Mouse (Mus musculus): ENCODE measurements around the gene Bcas1. TPM values are rescaled to one million over a fixed set of nuclear protein-coding genes. Genes with fewer than 3 reads are reported as not detected.

Bcas1 gene
- polyA plus RNA-seq, 1 experiment = 0.32 TPM

DNA sequence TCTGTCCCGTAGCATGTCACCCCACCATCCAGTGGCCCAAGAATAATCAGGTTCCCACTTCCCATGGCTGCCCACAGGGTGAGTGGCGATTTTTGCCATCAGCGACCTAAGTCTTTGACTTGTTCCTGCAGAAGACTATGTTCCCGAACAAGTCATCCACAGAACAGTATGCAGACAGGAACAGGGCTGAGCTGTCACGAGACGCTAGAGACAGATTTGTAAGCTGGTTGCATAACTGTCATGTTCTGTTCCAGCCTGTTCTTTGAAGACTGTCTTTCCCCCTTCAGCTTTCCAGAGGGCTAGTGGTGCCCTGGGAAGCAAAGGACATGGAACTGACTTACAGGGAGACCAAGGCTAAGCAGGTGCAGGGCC, 116.7 kb downstream of the Bcas1 start:
- peaks cover 18% of the 10 kb centered on the region for H3K4me1 ChIP-seq (replicated peaks; ENCODE audit: control insufficient read depth, insufficient read depth, low read length)
- TF ChIP-seq POLR2A (IDR thresholded peaks at IDR 0.05; ENCODE audit: control insufficient read depth, extremely low read depth, insufficient read depth, low read length, poor library complexity) = no peak
- no peak for TF ChIP-seq CTCF (IDR thresholded peaks at IDR 0.05; ENCODE audit: borderline replicate concordance, control insufficient read depth, extremely low read depth, insufficient read depth, low read length, poor library complexity)
- H3K4me3 ChIP-seq (ENCODE audit: control insufficient read depth, insufficient read depth, low read length) = no peak overlapping the region
- no peak for DNase-seq
- no peaks in the 10 kb centered on the region for H3K36me3 ChIP-seq (ENCODE audit: control insufficient read depth, insufficient read depth, low read length)
- 80% methylated on average over 6 of the region's 6 CpGs for WGBS
- H3K27ac ChIP-seq (ENCODE audit: control insufficient read depth, insufficient read depth, low read length) = no peak overlapping the region
- H3K27me3 ChIP-seq (ENCODE audit: control insufficient read depth, insufficient read depth, low read length) = no peaks in the 10 kb centered on the region

DNA sequence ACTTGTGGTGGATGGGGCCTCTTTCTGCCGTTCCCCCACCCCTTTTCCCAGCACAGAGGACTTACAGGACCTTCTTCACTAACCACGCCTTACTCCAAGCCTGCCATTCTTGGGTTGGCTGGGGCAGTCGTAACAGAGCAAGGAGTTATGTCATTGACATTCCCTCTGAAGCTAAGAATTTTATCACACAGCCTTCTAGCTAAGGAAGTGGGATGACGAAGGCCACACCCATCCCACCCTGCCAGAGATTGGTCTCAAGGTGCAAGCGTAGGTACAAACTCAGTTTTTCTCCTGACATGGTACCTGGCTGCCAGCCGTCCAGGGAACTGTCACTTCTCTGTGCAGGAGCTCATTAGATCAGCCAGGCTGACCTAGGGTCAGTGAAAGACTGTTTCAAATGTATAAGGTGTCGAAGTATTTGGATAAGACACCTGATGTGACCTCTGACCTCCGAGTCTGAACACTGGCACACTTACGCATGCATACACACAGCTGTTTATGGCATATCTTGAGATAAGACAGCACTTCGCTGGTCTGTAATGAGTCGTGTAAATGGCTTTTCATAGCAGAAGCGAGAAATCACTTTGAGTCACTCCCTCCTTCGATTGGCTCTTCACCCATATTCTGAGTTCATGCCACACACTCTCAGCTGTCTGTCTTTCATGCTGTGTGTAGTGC, 117.2 kb downstream of the Bcas1 start:
- peaks cover 18% of the 10 kb centered on the region for H3K4me1 ChIP-seq (replicated peaks; ENCODE audit: control insufficient read depth, insufficient read depth, low read length)
- H3K36me3 ChIP-seq (ENCODE audit: control insufficient read depth, insufficient read depth, low read length) = no peaks in the 10 kb centered on the region
- no peak for TF ChIP-seq POLR2A (IDR thresholded peaks at IDR 0.05; ENCODE audit: control insufficient read depth, extremely low read depth, insufficient read depth, low read length, poor library complexity)
- no peak for TF ChIP-seq CTCF (IDR thresholded peaks at IDR 0.05; ENCODE audit: borderline replicate concordance, control insufficient read depth, extremely low read depth, insufficient read depth, low read length, poor library complexity)
- no peaks in the 10 kb centered on the region for H3K27me3 ChIP-seq (ENCODE audit: control insufficient read depth, insufficient read depth, low read length)
- 92% methylated on average over 13 of the region's 13 CpGs for WGBS
- H3K27ac ChIP-seq (ENCODE audit: control insufficient read depth, insufficient read depth, low read length) = no peak overlapping the region
- no peak for DNase-seq
- no peak overlapping the region for H3K4me3 ChIP-seq (ENCODE audit: control insufficient read depth, insufficient read depth, low read length)

GRCm38 (mm10) chr2:170308966-170309365, 118.7 kb downstream of the Bcas1 start:
- no peak overlapping the region for H3K27ac ChIP-seq (ENCODE audit: control insufficient read depth, insufficient read depth, low read length)
- no peak overlapping the region for H3K4me3 ChIP-seq (ENCODE audit: control insufficient read depth, insufficient read depth, low read length)
- no peak for DNase-seq
- H3K36me3 ChIP-seq (ENCODE audit: control insufficient read depth, insufficient read depth, low read length) = no peaks in the 10 kb centered on the region
- H3K4me1 ChIP-seq (replicated peaks; ENCODE audit: control insufficient read depth, insufficient read depth, low read length) = peaks cover 18% of the 10 kb centered on the region
- no peaks in the 10 kb centered on the region for H3K27me3 ChIP-seq (ENCODE audit: control insufficient read depth, insufficient read depth, low read length)
- 94% methylated on average over 9 of the region's 9 CpGs for WGBS
- TF ChIP-seq POLR2A (IDR thresholded peaks at IDR 0.05; ENCODE audit: control insufficient read depth, extremely low read depth, insufficient read depth, low read length, poor library complexity) = no peak
- no peak for TF ChIP-seq CTCF (IDR thresholded peaks at IDR 0.05; ENCODE audit: borderline replicate concordance, control insufficient read depth, extremely low read depth, insufficient read depth, low read length, poor library complexity)

DNA sequence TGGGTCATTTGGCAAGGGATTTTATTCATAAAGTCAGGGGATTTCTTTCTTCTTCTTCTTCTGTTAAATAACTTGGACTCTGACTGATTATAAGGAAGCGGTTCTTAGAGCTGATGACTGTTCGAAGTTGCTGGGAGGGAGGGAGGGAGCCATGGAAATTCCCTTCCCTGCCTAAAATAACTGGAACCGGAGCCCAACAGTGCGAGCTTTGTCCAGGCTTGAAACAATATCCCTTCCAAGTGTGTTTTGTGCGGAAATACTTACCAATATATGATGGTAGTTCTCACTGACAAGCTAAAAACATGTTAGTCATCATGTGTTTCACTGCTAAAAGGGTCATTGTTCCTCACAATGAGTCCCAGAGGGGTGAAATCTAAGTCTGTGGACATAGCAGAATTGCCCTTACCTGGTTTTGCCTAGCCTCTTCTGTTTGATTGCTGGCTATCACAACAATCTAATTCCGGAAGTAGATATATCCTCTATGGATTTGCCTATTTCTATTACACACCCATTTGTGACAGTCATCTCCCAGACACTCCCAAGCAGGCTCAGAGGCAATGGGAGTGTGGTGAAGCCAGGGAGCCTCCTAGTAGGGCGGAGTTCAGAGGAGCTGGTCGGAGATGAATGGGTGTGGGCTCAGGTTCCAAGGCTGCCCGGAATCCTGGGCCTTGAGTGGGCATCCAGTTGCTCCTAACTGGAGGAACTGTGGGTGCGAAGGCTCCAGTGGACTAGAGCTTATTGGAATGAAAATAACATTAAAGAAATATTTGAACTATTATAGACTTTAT, 119.4 kb downstream of the Bcas1 start:
- no peak for TF ChIP-seq CTCF (IDR thresholded peaks at IDR 0.05; ENCODE audit: borderline replicate concordance, control insufficient read depth, extremely low read depth, insufficient read depth, low read length, poor library complexity)

DNA sequence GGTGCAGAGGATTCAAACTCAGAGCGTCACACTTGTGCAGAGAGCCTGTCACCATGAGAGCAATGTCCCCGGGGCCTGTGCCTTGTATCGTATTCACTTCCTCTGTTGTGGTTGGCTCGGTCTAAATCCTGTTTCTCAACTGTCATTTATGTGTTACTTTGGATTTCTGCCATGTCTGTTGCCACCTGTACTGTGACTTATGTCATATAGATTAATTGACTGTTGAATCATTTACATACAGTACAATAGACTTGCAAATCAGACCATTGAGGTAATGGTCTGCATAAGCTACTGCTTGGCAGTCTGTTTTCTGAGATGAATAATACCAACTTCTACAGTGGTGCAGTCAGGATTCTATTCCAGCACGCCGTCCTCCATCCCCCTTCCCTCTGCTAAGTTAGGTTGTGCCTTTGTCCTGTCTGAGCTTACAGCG, 120.0 kb downstream of the Bcas1 start:
- Histone ChIP-seq H3K27me3 (ENCODE audit: control insufficient read depth, insufficient read depth, low read length) (no peaks in the 10 kb centered on the region), H3K4me3 (ENCODE audit: control insufficient read depth, insufficient read depth, low read length) (no peak overlapping the region), H3K27ac (ENCODE audit: control insufficient read depth, insufficient read depth, low read length) (0 out of 2 replicates have a peak overlapping the region, but pooled peaks have one; percentile 4), H3K36me3 (ENCODE audit: control insufficient read depth, insufficient read depth, low read length) (no peaks in the 10 kb centered on the region), H3K4me1 (replicated peaks; ENCODE audit: control insufficient read depth, insufficient read depth, low read length) (peaks cover 21% of the 10 kb centered on the region)
- TF ChIP-seq CTCF (IDR thresholded peaks at IDR 0.05; ENCODE audit: borderline replicate concordance, control insufficient read depth, extremely low read depth, insufficient read depth, low read length, poor library complexity) = no peak
- TF ChIP-seq POLR2A (IDR thresholded peaks at IDR 0.05; ENCODE audit: control insufficient read depth, extremely low read depth, insufficient read depth, low read length, poor library complexity) = no peak
- no peak for DNase-seq
- 25% methylated on average over 7 of the region's 7 CpGs for WGBS

More for the DNA sequence above, 119.4 kb downstream of the Bcas1 start:
- Histone ChIP-seq H3K27ac (ENCODE audit: control insufficient read depth, insufficient read depth, low read length) (no peak overlapping the region), H3K4me3 (ENCODE audit: control insufficient read depth, insufficient read depth, low read length) (no peak overlapping the region), H3K36me3 (ENCODE audit: control insufficient read depth, insufficient read depth, low read length) (no peaks in the 10 kb centered on the region), H3K4me1 (replicated peaks; ENCODE audit: control insufficient read depth, insufficient read depth, low read length) (peaks cover 18% of the 10 kb centered on the region), H3K27me3 (ENCODE audit: control insufficient read depth, insufficient read depth, low read length) (no peaks in the 10 kb centered on the region)
- DNase-seq = no peak
- 93% methylated on average over 10 of the region's 10 CpGs for WGBS

DNA sequence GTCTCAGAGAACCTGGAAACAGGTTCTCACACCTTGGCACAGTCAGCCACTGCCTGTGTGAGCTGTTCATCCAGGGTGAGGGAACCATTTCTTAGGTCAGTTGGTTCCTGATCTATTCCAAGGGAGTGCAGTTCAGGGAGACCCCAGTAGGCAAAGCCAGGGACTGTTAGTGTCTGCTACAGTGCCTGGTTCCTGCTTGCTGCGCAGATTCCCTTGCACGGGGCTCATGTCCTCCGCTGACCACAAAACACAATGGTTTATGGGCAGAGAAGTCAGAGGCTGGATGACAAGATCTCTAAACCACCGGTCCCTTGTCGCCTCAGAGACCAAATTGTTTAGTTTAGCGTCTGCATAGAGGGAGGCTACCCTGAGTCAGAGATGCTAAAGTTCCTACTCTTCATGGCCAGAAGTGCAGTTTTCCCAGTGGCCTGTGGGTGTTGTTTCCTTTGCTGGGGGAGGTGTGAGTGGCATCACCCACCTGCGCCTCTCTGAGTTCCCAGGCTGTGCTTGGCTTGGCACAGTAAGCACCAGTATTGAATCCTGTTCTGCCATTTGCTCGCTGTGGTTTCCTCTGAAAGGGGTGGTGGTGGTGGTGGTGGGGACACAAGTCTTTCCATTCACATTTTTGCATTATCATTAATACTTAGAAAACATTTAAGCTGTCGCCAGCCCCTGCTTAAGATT, 120.9 kb downstream of the Bcas1 start:
- TF ChIP-seq POLR2A (IDR thresholded peaks at IDR 0.05; ENCODE audit: control insufficient read depth, extremely low read depth, insufficient read depth, low read length, poor library complexity) = no peak
- TF ChIP-seq CTCF (IDR thresholded peaks at IDR 0.05; ENCODE audit: borderline replicate concordance, control insufficient read depth, extremely low read depth, insufficient read depth, low read length, poor library complexity) = 0 out of 2 replicates have a peak, but pooled peaks have one; percentile 33
- Histone ChIP-seq H3K4me3 (ENCODE audit: control insufficient read depth, insufficient read depth, low read length) (no peak overlapping the region), H3K27ac (ENCODE audit: control insufficient read depth, insufficient read depth, low read length) (0 out of 2 replicates have a peak overlapping the region, but pooled peaks have one; percentile 4), H3K27me3 (ENCODE audit: control insufficient read depth, insufficient read depth, low read length) (no peaks in the 10 kb centered on the region), H3K36me3 (ENCODE audit: control insufficient read depth, insufficient read depth, low read length) (no peaks in the 10 kb centered on the region), H3K4me1 (replicated peaks; ENCODE audit: control insufficient read depth, insufficient read depth, low read length) (peaks cover 21% of the 10 kb centered on the region)
- no peak for DNase-seq
- 7% methylated on average over 9 of the region's 9 CpGs for WGBS

All from thymus, adult 2 months (tissue).